Mouse (Mus musculus): ENCODE results near the gene Kras. TPM values are rescaled to one million over a fixed set of nuclear protein-coding genes. Genes with fewer than 3 reads are reported as not detected.

The Kras gene
- 10 to 100 TPM; 29.2 to 32.5 TPM for total RNA-seq (2021)

GRCm38 (mm10) chr6:145250185-145250791 lies at the start of gene Kras:
Gene Kras, minus strand, starts transcription at chr6:145250239.
- peak; percentile 93 to 94 for DNase-seq
- intact Hi-C loops (cut with DNase I): loop anchor here (2.0 kb wide), 1 partner anchor 91 kb away; no protein-coding TSS in a partner anchor

GRCm38 (mm10) chr6:145297626-145298025 lies 47.6 kb upstream of the Kras start:
- intact Hi-C loops (cut with DNase I): no loop called here
- DNase-seq: no peak

GRCm38 (mm10) chr6:145296979-145297378 lies 46.9 kb upstream of the Kras start:
- no peak for DNase-seq
- intact Hi-C loops (cut with DNase I): no loop called here

- DNase-seq: no peak
- intact Hi-C loops (cut with DNase I): no loop called here
Measured at GRCm38 (mm10) chr6:145295171-145295570, 45.1 kb upstream of the Kras start.

GRCm38 (mm10) chr6:145293156-145293555 lies 43.1 kb upstream of the Kras start:
- no peak for DNase-seq
- intact Hi-C loops (cut with DNase I): no loop called here

- DNase-seq: peak; percentile 27 to 31
- intact Hi-C loops (cut with DNase I): no loop called here
Measured at GRCm38 (mm10) chr6:145291383-145292289, 41.6 kb upstream of the Kras start.

- intact Hi-C loops (cut with DNase I): no loop called here
- no peak for DNase-seq
Measured at GRCm38 (mm10) chr6:145285656-145286055, 35.6 kb upstream of the Kras start.

GRCm38 (mm10) chr6:145284286-145284685 lies 34.2 kb upstream of the Kras start:
- intact Hi-C loops (cut with DNase I): no loop called here

GRCm38 (mm10) chr6:145277138-145277763 lies 27.2 kb upstream of the Kras start:
- DNase-seq: no peak
- intact Hi-C loops (cut with DNase I): no loop called here

More at GRCm38 (mm10) chr6:145284286-145284685, 34.2 kb upstream of the Kras start:
- DNase-seq: no peak

GRCm38 (mm10) chr6:145276265-145276780 lies 26.3 kb upstream of the Kras start:
- intact Hi-C loops (cut with DNase I): no loop called here
- DNase-seq: peak; percentile 74 to 79

- no peak for DNase-seq
- intact Hi-C loops (cut with DNase I): no loop called here
Measured at GRCm38 (mm10) chr6:145275586-145276219, 25.7 kb upstream of the Kras start.

GRCm38 (mm10) chr6:145273971-145274620 lies 24.1 kb upstream of the Kras start:
- no peak for DNase-seq

GRCm38 (mm10) chr6:145272142-145272937 lies 22.3 kb upstream of the Kras start:
- intact Hi-C loops (cut with DNase I): no loop called here
- DNase-seq: no peak

More at GRCm38 (mm10) chr6:145273971-145274620, 24.1 kb upstream of the Kras start:
- intact Hi-C loops (cut with DNase I): no loop called here

- intact Hi-C loops (cut with DNase I): no loop called here
- no peak for DNase-seq
Measured at GRCm38 (mm10) chr6:145269313-145269845, 19.3 kb upstream of the Kras start.

- intact Hi-C loops (cut with DNase I): no loop called here
- DNase-seq: no peak
Measured at GRCm38 (mm10) chr6:145267692-145268091, 17.7 kb upstream of the Kras start.

GRCm38 (mm10) chr6:145262314-145262713 lies 12.3 kb upstream of the Kras start:
- intact Hi-C loops (cut with DNase I): no loop called here
- no peak for DNase-seq

- no peak for DNase-seq
- intact Hi-C loops (cut with DNase I): no loop called here
Measured at GRCm38 (mm10) chr6:145256701-145257073, 6.6 kb upstream of the Kras start.

GRCm38 (mm10) chr6:145255952-145256700 lies 6.1 kb upstream of the Kras start:
- intact Hi-C loops (cut with DNase I): no loop called here
- DNase-seq: peak; percentile 16 to 30

Measured in heart, postnatal 36 days (tissue).